Mouse (Mus musculus) forebrain, embryonic 11.5 days (tissue): ENCODE data around the gene Slc16a2. TPM values are rescaled to one million over a fixed set of nuclear protein-coding genes. Genes with fewer than 3 reads are reported as not detected.

Experiments used
- ATAC-seq: fragments of 200-750 bp; cut with Nextera tagmentation; replicated peaks from 2 replicates; pipeline ENCODE4 v1.8.0; 2017; ENCODE audit warnings: moderate TSS enrichment; ENCODE audit not compliant: low FRiP score
- DNase-seq: peaks from one replicate; pipeline ENCODE4 v3.0.0-alpha.2; 2017; ENCODE audit warnings: low spot score
- H3K27ac ChIP-seq: fragments of 300-500 bp; sonication (generic); 2 replicates; pipeline ENCODE4 v1.5.1; 2014; ENCODE audit warnings: low read depth, low read length
- H3K27me3 ChIP-seq: fragments of 300-500 bp; sonication (generic); 2 replicates; pipeline ENCODE4 v1.6.1; 2014; ENCODE audit warnings: mild to moderate bottlenecking, low read length, mixed read lengths; ENCODE audit not compliant: control insufficient read depth, insufficient read depth
- H3K36me3 ChIP-seq: fragments of 300-500 bp; sonication (generic); 2 replicates; pipeline ENCODE4 v1.6.1; 2014; ENCODE audit warnings: mild to moderate bottlenecking, low read length, moderate library complexity, mixed read lengths; ENCODE audit not compliant: control insufficient read depth, insufficient read depth
- H3K4me1 ChIP-seq: fragments of 300-500 bp; sonication (generic); replicated peaks from 2 replicates; pipeline ENCODE4 v1.6.1; 2014; ENCODE audit warnings: low read length, mixed read lengths; ENCODE audit not compliant: control insufficient read depth, insufficient read depth
- H3K4me2 ChIP-seq: fragments of 300-500 bp; sonication (generic); 2 replicates; pipeline ENCODE4 v1.6.1; 2014; ENCODE audit warnings: low read depth, mild to moderate bottlenecking, low read length, moderate library complexity, mixed read lengths; ENCODE audit not compliant: severe bottlenecking
- H3K4me3 ChIP-seq: fragments of 300-500 bp; sonication (generic); 2 replicates; pipeline ENCODE4 v1.5.1; 2014; ENCODE audit warnings: low read depth, low read length
- H3K9ac ChIP-seq: fragments of 300-500 bp; sonication (generic); 2 replicates; pipeline ENCODE4 v1.6.1; 2014; ENCODE audit warnings: low read length
- H3K9me3 ChIP-seq: fragments of 300-500 bp; sonication (generic); 2 replicates; pipeline ENCODE4 v1.6.1; 2016; ENCODE audit warnings: low read length, mixed read lengths; ENCODE audit not compliant: control insufficient read depth
- WGBS: fragments of 180-500 bp; shearing (Covaris S2); extraction: QIAGEN DNeasy Blood & Tissue Kit; methylation state at CpG from one replicate; pipeline ENCODE4 v1.1.7; 2014; 5-methylcytosine and 5-hydroxymethylcytosine counted together
- polyA plus RNA-seq: library from polyadenylated mRNA; unstranded; fragments of >200 nt; fragmentation: Nextera tagmentation; extraction: Ambion mirVana; gene quantifications from 2 replicates; pipeline ENCODE4 v1.2.1, GENCODE M21; 2014

Slc16a2 gene
- polyA plus RNA-seq, 1 experiment from 2014 or later: 19.1 TPM

- no peak overlapping the region for H3K27ac ChIP-seq
- H3K9ac ChIP-seq: no peak overlapping the region
- no peaks in the 10 kb centered on the region for H3K9me3 ChIP-seq
- H3K4me2 ChIP-seq: peak overlapping the region; percentile 71
- ATAC-seq: no peak
- peaks cover 57% of the 10 kb centered on the region for H3K27me3 ChIP-seq
- no peaks in the 10 kb centered on the region for H3K36me3 ChIP-seq
- 30% methylated on average over 6 of the region's 6 CpGs for WGBS
- H3K4me3 ChIP-seq: no peak overlapping the region
- no peaks in the 10 kb centered on the region; the same call in 1 of the 2 replicates for H3K4me1 ChIP-seq
- DNase-seq: no peak
Measured at GRCm38 (mm10) chrX:103819253-103819652, 2.5 kb downstream of the Slc16a2 start.

GRCm38 (mm10) chrX:103812690-103813089, 9.1 kb downstream of the Slc16a2 start:
- no peaks in the 10 kb centered on the region for H3K4me1 ChIP-seq
- H3K4me2 ChIP-seq: no peak overlapping the region
- no peak overlapping the region for H3K4me3 ChIP-seq
- peaks cover 38% of the 10 kb centered on the region for H3K27me3 ChIP-seq
- DNase-seq (no peak), ATAC-seq (no peak)
- no peaks in the 10 kb centered on the region for H3K36me3 ChIP-seq
- H3K9ac ChIP-seq: no peak overlapping the region
- WGBS: 75% methylated on average over 1 of the region's 1 CpGs
- H3K27ac ChIP-seq: no peak overlapping the region
- no peaks in the 10 kb centered on the region for H3K9me3 ChIP-seq

GRCm38 (mm10) chrX:103810483-103810882, 11.3 kb downstream of the Slc16a2 start:
- H3K36me3 ChIP-seq: no peaks in the 10 kb centered on the region
- ATAC-seq (no peak), DNase-seq (no peak)
- H3K27me3 ChIP-seq: peaks cover 40% of the 10 kb centered on the region
- H3K4me1 ChIP-seq: no peaks in the 10 kb centered on the region
- H3K4me3 ChIP-seq: no peak overlapping the region
- H3K9ac ChIP-seq: no peak overlapping the region
- no peak overlapping the region for H3K27ac ChIP-seq
- no peak overlapping the region for H3K4me2 ChIP-seq
- H3K9me3 ChIP-seq: no peaks in the 10 kb centered on the region
- 53% methylated on average over 1 of the region's 1 CpGs for WGBS

GRCm38 (mm10) chrX:103806373-103806772, 15.4 kb downstream of the Slc16a2 start:
- no peaks in the 10 kb centered on the region for H3K9me3 ChIP-seq
- no peak overlapping the region for H3K27ac ChIP-seq
- H3K4me1 ChIP-seq: no peaks in the 10 kb centered on the region
- peaks cover 44% of the 10 kb centered on the region for H3K27me3 ChIP-seq
- no peak overlapping the region for H3K4me2 ChIP-seq
- no peaks in the 10 kb centered on the region for H3K36me3 ChIP-seq
- DNase-seq (no peak), ATAC-seq (no peak)
- WGBS: 80% methylated on average over 4 of the region's 4 CpGs
- H3K4me3 ChIP-seq: no peak overlapping the region
- no peak overlapping the region for H3K9ac ChIP-seq

- H3K36me3 ChIP-seq: no peaks in the 10 kb centered on the region
- H3K4me1 ChIP-seq: no peaks in the 10 kb centered on the region
- no peaks in the 10 kb centered on the region for H3K9me3 ChIP-seq
- H3K27me3 ChIP-seq: peaks cover 45% of the 10 kb centered on the region
- no peak for DNase-seq
- no peak overlapping the region for H3K9ac ChIP-seq
- H3K4me3 ChIP-seq: no peak overlapping the region
- no peak overlapping the region for H3K4me2 ChIP-seq
- WGBS: 86% methylated on average over 1 of the region's 1 CpGs
- no peak overlapping the region for H3K27ac ChIP-seq
- no peak for ATAC-seq
Measured at GRCm38 (mm10) chrX:103796961-103797360, 24.8 kb downstream of the Slc16a2 start.

- 82% methylated on average over 5 of the region's 5 CpGs for WGBS
- H3K27me3 ChIP-seq: peaks cover 47% of the 10 kb centered on the region
- no peaks in the 10 kb centered on the region for H3K36me3 ChIP-seq
- DNase-seq (no peak), ATAC-seq (no peak)
- H3K9me3 ChIP-seq: no peaks in the 10 kb centered on the region
- H3K4me3 ChIP-seq: no peak overlapping the region
- H3K4me2 ChIP-seq: no peak overlapping the region
- no peak overlapping the region for H3K27ac ChIP-seq
- no peaks in the 10 kb centered on the region for H3K4me1 ChIP-seq
- H3K9ac ChIP-seq: no peak overlapping the region
Measured at GRCm38 (mm10) chrX:103795506-103795905, 26.3 kb downstream of the Slc16a2 start.

GRCm38 (mm10) chrX:103791329-103791728, 30.5 kb downstream of the Slc16a2 start:
- ATAC-seq: no peak

GRCm38 (mm10) chrX:103785681-103786080, 36.1 kb downstream of the Slc16a2 start:
- no peak for ATAC-seq

More at GRCm38 (mm10) chrX:103791329-103791728, 30.5 kb downstream of the Slc16a2 start:
- Histone ChIP-seq H3K9me3 (no peaks in the 10 kb centered on the region), H3K4me1 (no peaks in the 10 kb centered on the region), H3K36me3 (no peaks in the 10 kb centered on the region), H3K9ac (no peak overlapping the region), H3K4me3 (no peak overlapping the region), H3K27me3 (peaks cover 27% of the 10 kb centered on the region), H3K27ac (no peak overlapping the region), H3K4me2 (no peak overlapping the region)
- no peak for DNase-seq
- 89% methylated on average over 2 of the region's 2 CpGs for WGBS

GRCm38 (mm10) chrX:103776412-103776811, 45.4 kb downstream of the Slc16a2 start:
- Histone ChIP-seq H3K4me2 (no peak overlapping the region), H3K27me3 (peaks cover 36% of the 10 kb centered on the region), H3K9me3 (no peaks in the 10 kb centered on the region), H3K36me3 (no peaks in the 10 kb centered on the region), H3K27ac (no peak overlapping the region), H3K9ac (no peak overlapping the region), H3K4me3 (no peak overlapping the region), H3K4me1 (no peaks in the 10 kb centered on the region)
- DNase-seq (no peak), ATAC-seq (no peak)

More at GRCm38 (mm10) chrX:103785681-103786080, 36.1 kb downstream of the Slc16a2 start:
- no peak overlapping the region for H3K4me3 ChIP-seq
- peaks cover 30% of the 10 kb centered on the region for H3K27me3 ChIP-seq
- H3K27ac ChIP-seq: no peak overlapping the region
- H3K9ac ChIP-seq: no peak overlapping the region
- no peaks in the 10 kb centered on the region for H3K9me3 ChIP-seq
- no peak overlapping the region for H3K4me2 ChIP-seq
- H3K4me1 ChIP-seq: no peaks in the 10 kb centered on the region
- no peak for DNase-seq
- 73% methylated on average over 2 of the region's 2 CpGs for WGBS
- no peaks in the 10 kb centered on the region for H3K36me3 ChIP-seq
